Mouse (Mus musculus): ENCODE measurements around the gene Chpf2.

GRCm38 (mm10) chr5:24601071-24601835, 14.7 kb downstream of the Chpf2 start:
- no peak for TF ChIP-seq TCF12 (IDR thresholded peaks at IDR 0.05; ENCODE audit: low read depth, low read length)
- no peak for TF ChIP-seq UBTF (IDR thresholded peaks at IDR 0.05; ENCODE audit: borderline replicate concordance, insufficient read depth, low read depth, low read length)
- TF ChIP-seq MAX (IDR thresholded peaks at IDR 0.05; ENCODE audit: low read length) = no peak
- TF ChIP-seq EP300 (IDR thresholded peaks at IDR 0.05; ENCODE audit: low read depth in 1 of 2, low read length in 2 of 2) = no peak
- no peak for TF ChIP-seq CHD2 (IDR thresholded peaks at IDR 0.05; ENCODE audit: low read length)
- no peak for TF ChIP-seq POLR2A (IDR thresholded peaks at IDR 0.05; ENCODE audit: control insufficient read depth in 1 of 2, insufficient read depth in 1 of 2, low read depth in 1 of 2, low read length in 2 of 2, poor library complexity in 1 of 2)
- no peak for TF ChIP-seq USF1 (IDR thresholded peaks at IDR 0.05; ENCODE audit: low read depth, low read length)
- no peak for TF ChIP-seq ZC3H11A (IDR thresholded peaks at IDR 0.05; ENCODE audit: low read depth, low read length)
- no peak for TF ChIP-seq CTCF (IDR thresholded peaks at IDR 0.05 in 2 of 3, conservative IDR thresholded peaks at IDR 0.05 in 1 of 3; ENCODE audit: control insufficient read depth in 1 of 3, insufficient read depth in 1 of 3, low read depth in 2 of 3, low read length in 3 of 3, poor library complexity in 1 of 3, severe bottlenecking in 1 of 3)
- no peak for TF ChIP-seq SMC3 (IDR thresholded peaks at IDR 0.05; ENCODE audit: low read depth, low read length)
- no peak for TF ChIP-seq NELFE (IDR thresholded peaks at IDR 0.05; ENCODE audit: low read depth, low read length)

All from MEL (cell line).